Mouse (Mus musculus): ENCODE results near the gene Rpa2. TPM values are rescaled to one million over a fixed set of nuclear protein-coding genes. Genes with fewer than 3 reads are reported as not detected.
"Not testable (repeated sequence)": the region's sequence is repeated elsewhere in the genome, so short reads cannot be mapped to it uniquely, and the experiment has no call there.

Rpa2 gene
- polyA plus RNA-seq, 1 experiment from 2014 or later, result 35.8 TPM

- H3K27ac ChIP-seq (replicated peaks), result peak overlapping the region; percentile 1
- 64% methylated on average over 11 of the region's 11 CpGs for WGBS
- no peak overlapping the region for H3K4me2 ChIP-seq
- no peak overlapping the region for H3K4me3 ChIP-seq (replicated peaks)
- no peak for ATAC-seq (ENCODE audit: low FRiP score)
- no peaks in the 10 kb centered on the region for H3K9me3 ChIP-seq (replicated peaks)
- no peak overlapping the region for H3K9ac ChIP-seq (replicated peaks)
- peaks cover 15% of the 10 kb centered on the region for H3K4me1 ChIP-seq
- H3K27me3 ChIP-seq (replicated peaks), result no peaks in the 10 kb centered on the region
- no peaks in the 10 kb centered on the region for H3K36me3 ChIP-seq
Measured at GRCm38 (mm10) chr4:132743992-132744911, 23.9 kb upstream of the Rpa2 start.

GRCm38 (mm10) chr4:132746911-132747517 is 21.1 kb upstream of the Rpa2 start:
- Histone ChIP-seq H3K9me3 (replicated peaks) (no peaks in the 10 kb centered on the region), H3K4me3 (replicated peaks) (no peak overlapping the region), H3K4me1 (peaks cover 15% of the 10 kb centered on the region), H3K27me3 (replicated peaks) (no peaks in the 10 kb centered on the region), H3K4me2 (no peak overlapping the region), H3K27ac (replicated peaks) (peak overlapping the region; percentile 28; the same call in 1 of the 2 replicates), H3K36me3 (no peaks in the 10 kb centered on the region), H3K9ac (replicated peaks) (no peak overlapping the region)
- 84% methylated on average over 9 of the region's 9 CpGs for WGBS
- no peak for ATAC-seq (ENCODE audit: low FRiP score)

- WGBS, result 80% methylated on average over 9 of the region's 9 CpGs
- peak overlapping the region; percentile 28; the same call in 1 of the 2 replicates for H3K27ac ChIP-seq (replicated peaks)
- peaks cover 15% of the 10 kb centered on the region for H3K4me1 ChIP-seq
- H3K4me3 ChIP-seq (replicated peaks), result no peak overlapping the region
- no peak overlapping the region for H3K4me2 ChIP-seq
- no peak overlapping the region for H3K9ac ChIP-seq (replicated peaks)
- no peaks in the 10 kb centered on the region for H3K9me3 ChIP-seq (replicated peaks)
- no peaks in the 10 kb centered on the region for H3K27me3 ChIP-seq (replicated peaks)
- no peaks in the 10 kb centered on the region for H3K36me3 ChIP-seq
- ATAC-seq (ENCODE audit: low FRiP score), result no peak
Measured at GRCm38 (mm10) chr4:132747664-132748259, 20.4 kb upstream of the Rpa2 start.

- ATAC-seq (ENCODE audit: low FRiP score), result no peak
- Histone ChIP-seq H3K4me2 (no peak overlapping the region), H3K27ac (replicated peaks) (no peak overlapping the region), H3K36me3 (no peaks in the 10 kb centered on the region), H3K9ac (replicated peaks) (no peak overlapping the region), H3K27me3 (replicated peaks) (no peaks in the 10 kb centered on the region), H3K4me1 (peaks cover 14% of the 10 kb centered on the region), H3K9me3 (replicated peaks) (no peaks in the 10 kb centered on the region), H3K4me3 (replicated peaks) (no peak overlapping the region)
- WGBS, result 92% methylated on average over 4 of the region's 4 CpGs
Measured at GRCm38 (mm10) chr4:132748778-132749177, 19.4 kb upstream of the Rpa2 start.

GRCm38 (mm10) chr4:132749258-132749982 is 18.7 kb upstream of the Rpa2 start:
- H3K9me3 ChIP-seq (replicated peaks), result no peaks in the 10 kb centered on the region
- WGBS, result 88% methylated on average over 6 of the region's 6 CpGs
- no peak overlapping the region for H3K27ac ChIP-seq (replicated peaks)
- no peaks in the 10 kb centered on the region for H3K27me3 ChIP-seq (replicated peaks)
- H3K9ac ChIP-seq (replicated peaks), result no peak overlapping the region
- no peak for ATAC-seq (ENCODE audit: low FRiP score)
- H3K36me3 ChIP-seq, result no peaks in the 10 kb centered on the region
- H3K4me2 ChIP-seq, result no peak overlapping the region
- H3K4me1 ChIP-seq, result peaks cover 7% of the 10 kb centered on the region
- H3K4me3 ChIP-seq (replicated peaks), result no peak overlapping the region

GRCm38 (mm10) chr4:132752992-132753391 is 15.1 kb upstream of the Rpa2 start:
- Histone ChIP-seq H3K27me3 (replicated peaks) (peaks cover 15% of the 10 kb centered on the region), H3K4me1 (peaks cover 11% of the 10 kb centered on the region), H3K36me3 (no peaks in the 10 kb centered on the region), H3K4me3 (replicated peaks) (no peak overlapping the region), H3K9ac (replicated peaks) (no peak overlapping the region), H3K4me2 (no peak overlapping the region), H3K27ac (replicated peaks) (no peak overlapping the region), H3K9me3 (replicated peaks) (no peaks in the 10 kb centered on the region)
- 77% methylated on average over 6 of the region's 6 CpGs for WGBS
- ATAC-seq (ENCODE audit: low FRiP score), result no peak

GRCm38 (mm10) chr4:132756974-132757373 is 11.2 kb upstream of the Rpa2 start, which contains the start of gene Smpdl3b:
Smpdl3b (minus strand) TSS chr4:132757252.
- Histone ChIP-seq H3K36me3 (no peaks in the 10 kb centered on the region), H3K4me3 (replicated peaks) (peak within 1 kb of the TSS; percentile 39), H3K27ac (replicated peaks) (no peak within 1 kb of the TSS), H3K27me3 (replicated peaks) (peaks cover 18% of the 10 kb centered on the region), H3K4me1 (peaks cover 11% of the 10 kb centered on the region), H3K9ac (replicated peaks) (peak within 1 kb of the TSS; percentile 39; the same call in 1 of the 2 replicates), H3K9me3 (replicated peaks) (no peaks in the 10 kb centered on the region), H3K4me2 (peak within 1 kb of the TSS; percentile 83)
- ATAC-seq (ENCODE audit: low FRiP score), result peak; percentile 73
- under 1% methylated on average over 22 of the region's 22 CpGs for WGBS

- peak overlapping the region; percentile 83; the same call in 1 of the 2 replicates for H3K4me2 ChIP-seq
- peaks cover 11% of the 10 kb centered on the region for H3K4me1 ChIP-seq
- peaks cover 18% of the 10 kb centered on the region for H3K27me3 ChIP-seq (replicated peaks)
- no peaks in the 10 kb centered on the region for H3K36me3 ChIP-seq
- ATAC-seq (ENCODE audit: low FRiP score), result no peak
- WGBS, result 86% methylated on average over 7 of the region's 7 CpGs
- no peak overlapping the region for H3K27ac ChIP-seq (replicated peaks)
- H3K4me3 ChIP-seq (replicated peaks), result no peak overlapping the region
- H3K9ac ChIP-seq (replicated peaks), result no peak overlapping the region
- no peaks in the 10 kb centered on the region for H3K9me3 ChIP-seq (replicated peaks)
Measured at GRCm38 (mm10) chr4:132757633-132758351, 10.3 kb upstream of the Rpa2 start.

- H3K4me2 ChIP-seq, result no peak overlapping the region
- H3K36me3 ChIP-seq, result no peaks in the 10 kb centered on the region
- no peak overlapping the region for H3K4me3 ChIP-seq (replicated peaks)
- 82% methylated on average over 3 of the region's 3 CpGs for WGBS
- ATAC-seq (ENCODE audit: low FRiP score), result no peak
- H3K27ac ChIP-seq (replicated peaks), result no peak overlapping the region
- peaks cover 11% of the 10 kb centered on the region for H3K4me1 ChIP-seq
- no peaks in the 10 kb centered on the region for H3K9me3 ChIP-seq (replicated peaks)
- H3K9ac ChIP-seq (replicated peaks), result no peak overlapping the region
- peaks cover 18% of the 10 kb centered on the region for H3K27me3 ChIP-seq (replicated peaks)
Measured at GRCm38 (mm10) chr4:132760296-132760695, 7.8 kb upstream of the Rpa2 start.

- no peak overlapping the region for H3K9ac ChIP-seq (replicated peaks)
- no peaks in the 10 kb centered on the region for H3K9me3 ChIP-seq (replicated peaks)
- no peak for ATAC-seq (ENCODE audit: low FRiP score)
- H3K4me2 ChIP-seq, result no peak overlapping the region
- H3K4me1 ChIP-seq, result peaks cover 2% of the 10 kb centered on the region; the same call in 1 of the 2 replicates
- no peak overlapping the region for H3K4me3 ChIP-seq (replicated peaks)
- peaks cover 6% of the 10 kb centered on the region for H3K27me3 ChIP-seq (replicated peaks)
- 82% methylated on average over 6 of the region's 6 CpGs for WGBS
- no peak overlapping the region for H3K27ac ChIP-seq (replicated peaks)
- H3K36me3 ChIP-seq, result no peaks in the 10 kb centered on the region
Measured at GRCm38 (mm10) chr4:132762602-132763001, 5.5 kb upstream of the Rpa2 start.

- 96% methylated on average over 3 of the region's 3 CpGs for WGBS
- H3K9ac ChIP-seq (replicated peaks), result not testable (repeated sequence)
Measured at GRCm38 (mm10) chr4:132763125-132763524, 5.0 kb upstream of the Rpa2 start.

More at GRCm38 (mm10) chr4:132763125-132763524, 5.0 kb upstream of the Rpa2 start:
- H3K36me3 ChIP-seq; H3K4me3 ChIP-seq (replicated peaks); H3K4me2 ChIP-seq; H3K27ac ChIP-seq (replicated peaks); H3K27me3 ChIP-seq (replicated peaks); H3K9me3 ChIP-seq (replicated peaks); H3K4me1 ChIP-seq; ATAC-seq (ENCODE audit: low FRiP score): not testable (repeated sequence)
